8 mouse cellular contexts compared by ENCODE assay signal in genomic region chr11:117248734-117249248, GRCm38 (mm10). TPM values are rescaled to one million over a fixed set of nuclear protein-coding genes. Genes with fewer than 3 reads are reported as not detected.
DNase-seq lines count a peak whose midpoint lies in the region; ATAC-seq and TF ChIP-seq lines count a peak whose summit lies in the region.

No protein-coding gene starts in this region.

- no peak for ATAC-seq in heart, embryonic 11.5 days (replicated peaks; ENCODE audit: insufficient number of reproducible peaks, low FRiP score, low TSS enrichment)
- peak; percentile 79 for ATAC-seq in hindbrain, postnatal 0 days

- 40% methylated on average over 11 of the region's 11 CpGs for WGBS in heart, embryonic 11.5 days (ENCODE audit: insufficient replicate concordance)
- 19% methylated on average over 11 of the region's 11 CpGs for WGBS in hindbrain, postnatal 0 days
- WGBS in cerebellum, adult 2 months = 55% methylated on average over 11 of the region's 11 CpGs

- TF ChIP-seq POLR2A in testis, adult 2 months (IDR thresholded peaks at IDR 0.05; ENCODE audit: control insufficient read depth, low read depth, low read length) = no peak
- no peak for TF ChIP-seq POLR2A in cerebellum, adult 2 months (IDR thresholded peaks at IDR 0.05; ENCODE audit: borderline replicate concordance, insufficient read depth, low read length)

- no peak overlapping the region for H3K9ac ChIP-seq in heart, embryonic 11.5 days (ENCODE audit: low read depth, low read length)
- no peak overlapping the region for H3K9ac ChIP-seq in hindbrain, postnatal 0 days (replicated peaks; ENCODE audit: low read length)

- H3K4me3 ChIP-seq in heart, embryonic 11.5 days (ENCODE audit: low read depth, low read length) = no peak overlapping the region
- H3K4me3 ChIP-seq in testis, adult 2 months (ENCODE audit: control insufficient read depth, low read depth, low read length) = no peak overlapping the region
- H3K4me3 ChIP-seq in hindbrain, postnatal 0 days (ENCODE audit: low read length) = no peak overlapping the region
- H3K4me3 ChIP-seq in cerebellum, adult 2 months (replicated peaks; ENCODE audit: insufficient read depth, low read depth, low read length) = no peak overlapping the region

- H3K9me3 ChIP-seq in heart, embryonic 11.5 days (replicated peaks; ENCODE audit: control insufficient read depth, low read length) = no peaks in the 10 kb centered on the region
- H3K9me3 ChIP-seq in hindbrain, postnatal 0 days (ENCODE audit: low read length) = no peaks in the 10 kb centered on the region

- peaks cover 28% of the 10 kb centered on the region for H3K4me1 ChIP-seq in heart, embryonic 11.5 days (ENCODE audit: control insufficient read depth, insufficient read depth, low read length)
- H3K4me1 ChIP-seq in testis, adult 2 months (ENCODE audit: control insufficient read depth, insufficient read depth, low read length) = peaks cover 15% of the 10 kb centered on the region
- H3K4me1 ChIP-seq in hindbrain, postnatal 0 days (ENCODE audit: insufficient read depth, low read length) = peaks cover 14% of the 10 kb centered on the region
- H3K4me1 ChIP-seq in cerebellum, adult 2 months (ENCODE audit: control insufficient read depth, insufficient read depth, low read length) = peaks cover 6% of the 10 kb centered on the region; the same call in 1 of the 2 replicates

- H3K4me2 ChIP-seq in heart, embryonic 11.5 days = no peak overlapping the region
- H3K4me2 ChIP-seq in hindbrain, postnatal 0 days (ENCODE audit: low read depth, low read length) = no peak overlapping the region

- no peaks in the 10 kb centered on the region for H3K36me3 ChIP-seq in heart, embryonic 11.5 days (ENCODE audit: control insufficient read depth, insufficient read depth, low read length)
- H3K36me3 ChIP-seq in testis, adult 2 months (ENCODE audit: control insufficient read depth, insufficient read depth, low read length) = no peaks in the 10 kb centered on the region
- no peaks in the 10 kb centered on the region for H3K36me3 ChIP-seq in hindbrain, postnatal 0 days (ENCODE audit: insufficient read depth, low read length)

- H3K27ac ChIP-seq in heart, embryonic 11.5 days (ENCODE audit: low read depth, low read length) = peak overlapping the region; percentile 42; the same call in 1 of the 2 replicates
- 0 out of 2 replicates have a peak overlapping the region, but pooled peaks have one; percentile 2 for H3K27ac ChIP-seq in testis, adult 2 months (ENCODE audit: control insufficient read depth, insufficient read depth, low read depth, low read length)
- H3K27ac ChIP-seq in hindbrain, postnatal 0 days = peak overlapping the region; percentile 41
- no peak overlapping the region for H3K27ac ChIP-seq in cerebellum, adult 2 months (ENCODE audit: insufficient read depth, low read length)

- TF ChIP-seq CTCF in testis, adult 2 months (IDR thresholded peaks at IDR 0.05; ENCODE audit: control insufficient read depth, insufficient read depth, insufficient replicate concordance, low read depth, low read length) = no peak
- TF ChIP-seq CTCF in hindbrain, postnatal 0 days (IDR thresholded peaks at IDR 0.05; ENCODE audit: low read depth) = no peak
- no peak for TF ChIP-seq CTCF in cerebellum, adult 2 months (IDR thresholded peaks at IDR 0.05; ENCODE audit: borderline replicate concordance, insufficient read depth, low read depth, low read length)

- no peak for DNase-seq in heart, postnatal 14 days
- no peak for DNase-seq in testis, postnatal 14 days (ENCODE audit: low spot score)
- peak; percentile 71 for DNase-seq in hindbrain, postnatal 0 days (ENCODE audit: low spot score)
- peak; percentile 84 for DNase-seq in telencephalon, adult 2 months (ENCODE audit: low read depth, low spot score)
- no peak for DNase-seq in liver
- DNase-seq in cerebellum, adult 2 months = no peak

- H3K27me3 ChIP-seq in heart, embryonic 11.5 days (ENCODE audit: control insufficient read depth, insufficient read depth, low read length) = no peaks in the 10 kb centered on the region
- H3K27me3 ChIP-seq in testis, adult 2 months (ENCODE audit: control insufficient read depth, insufficient read depth, low read length) = no peaks in the 10 kb centered on the region
- no peaks in the 10 kb centered on the region for H3K27me3 ChIP-seq in hindbrain, postnatal 0 days (ENCODE audit: insufficient read depth, low read length)
- no peaks in the 10 kb centered on the region for H3K27me3 ChIP-seq in cerebellum, adult 2 months (ENCODE audit: control insufficient read depth, insufficient read depth, low read length)

- intact Hi-C loops in heart, postnatal 14 days (cut with DNase I) = no loop called here

RNA-seq across cellular contexts. Expression of gene Sept9, which starts 49.3 kb away (rescaled TPM):
- 78.9 and 104 TPM in 2 replicates for polyA plus RNA-seq in heart, embryonic 11.5 days (2014; fragmentation: Nextera tagmentation; extraction: Ambion mirVana)
- 10 to 100 TPM; 44.6 to 45.7 TPM for total RNA-seq in heart, postnatal 14 days (2021)
- 11.7 and 12.2 TPM in 2 replicates for polyA plus RNA-seq in testis, adult 2 months (2012; rRNA removed)
- 111 and 112 TPM in 2 replicates for total RNA-seq in hindbrain, postnatal 0 days (2014; rRNA removed)
- 88.8 and 89.8 TPM in 2 replicates for polyA plus RNA-seq in hindbrain, postnatal 0 days (2015; fragmentation: Nextera tagmentation; extraction: Ambion mirVana)
- 9.6 and 13.3 TPM in 2 replicates for polyA plus RNA-seq in cerebellum, adult 2 months (2012; rRNA removed)

Comparison
In these comparisons a context has a peak if more than half of its experiments do, and no peak if none do; other contexts are left out.
1. DNase-seq: peak in hindbrain, postnatal 0 days (single experiment) and telencephalon, adult 2 months (single experiment); none in heart, postnatal 14 days (0 of 2), testis, postnatal 14 days (single experiment), liver (single experiment) and cerebellum, adult 2 months (0 of 2).